Mouse (Mus musculus): ENCODE measurements at regions not wholly inside any gene's neighbourhood (a gene's known extent, or its start where the extent isn't known, plus 50 kb on each side); places are given as distances from the start of the nearest gene placed in this dataset.

GRCm38 (mm10) chr11:110799887-110800578 lies 167.8 kb upstream of the Kcnj16 start:
- H3K27ac ChIP-seq (replicated peaks; ENCODE audit: low read depth, low read length), result no peak overlapping the region
- no peaks in the 10 kb centered on the region for H3K4me1 ChIP-seq (ENCODE audit: control insufficient read depth, insufficient read depth, insufficient read length, low read length)
- H3K4me3 ChIP-seq (ENCODE audit: insufficient read depth, low read depth, low read length), result no peak overlapping the region

- Histone ChIP-seq H3K27ac (replicated peaks; ENCODE audit: low read depth, low read length) (no peak overlapping the region), H3K4me1 (ENCODE audit: control insufficient read depth, insufficient read depth, insufficient read length, low read length) (no peaks in the 10 kb centered on the region)
These were observed 165.8 kb upstream of the Kcnj16 start for GRCm38 (mm10) chr11:110802013-110802412.

GRCm38 (mm10) chr11:110804079-110804478 lies 163.8 kb upstream of the Kcnj16 start:
- Histone ChIP-seq H3K27ac (replicated peaks; ENCODE audit: low read depth, low read length) (no peak overlapping the region), H3K4me3 (ENCODE audit: insufficient read depth, low read depth, low read length) (no peak overlapping the region), H3K4me1 (ENCODE audit: control insufficient read depth, insufficient read depth, insufficient read length, low read length) (no peaks in the 10 kb centered on the region)

More at GRCm38 (mm10) chr11:110802013-110802412, 165.8 kb upstream of the Kcnj16 start:
- H3K4me3 ChIP-seq (ENCODE audit: insufficient read depth, low read depth, low read length), result no peak overlapping the region

GRCm38 (mm10) chr11:110813137-110813536 lies 154.7 kb upstream of the Kcnj16 start:
- no peak overlapping the region for H3K4me3 ChIP-seq (ENCODE audit: insufficient read depth, low read depth, low read length)
- H3K27ac ChIP-seq (replicated peaks; ENCODE audit: low read depth, low read length), result no peak overlapping the region
- no peaks in the 10 kb centered on the region for H3K4me1 ChIP-seq (ENCODE audit: control insufficient read depth, insufficient read depth, insufficient read length, low read length)

GRCm38 (mm10) chr11:110814732-110815131 lies 153.1 kb upstream of the Kcnj16 start:
- no peak overlapping the region for H3K4me3 ChIP-seq (ENCODE audit: insufficient read depth, low read depth, low read length)
- H3K27ac ChIP-seq (replicated peaks; ENCODE audit: low read depth, low read length), result no peak overlapping the region

GRCm38 (mm10) chr11:110815206-110815605 lies 152.6 kb upstream of the Kcnj16 start:
- Histone ChIP-seq H3K27ac (replicated peaks; ENCODE audit: low read depth, low read length) (no peak overlapping the region), H3K4me1 (ENCODE audit: control insufficient read depth, insufficient read depth, insufficient read length, low read length) (no peaks in the 10 kb centered on the region), H3K4me3 (ENCODE audit: insufficient read depth, low read depth, low read length) (no peak overlapping the region)

More at GRCm38 (mm10) chr11:110814732-110815131, 153.1 kb upstream of the Kcnj16 start:
- no peaks in the 10 kb centered on the region for H3K4me1 ChIP-seq (ENCODE audit: control insufficient read depth, insufficient read depth, insufficient read length, low read length)

GRCm38 (mm10) chr11:110828584-110828983 lies 139.2 kb upstream of the Kcnj16 start:
- no peak overlapping the region for H3K4me3 ChIP-seq (ENCODE audit: insufficient read depth, low read depth, low read length)
- no peaks in the 10 kb centered on the region for H3K4me1 ChIP-seq (ENCODE audit: control insufficient read depth, insufficient read depth, insufficient read length, low read length)
- H3K27ac ChIP-seq (replicated peaks; ENCODE audit: low read depth, low read length), result no peak overlapping the region

GRCm38 (mm10) chr11:110836688-110837087 lies 131.1 kb upstream of the Kcnj16 start:
- Histone ChIP-seq H3K27ac (replicated peaks; ENCODE audit: low read depth, low read length) (no peak overlapping the region), H3K4me3 (ENCODE audit: insufficient read depth, low read depth, low read length) (no peak overlapping the region), H3K4me1 (ENCODE audit: control insufficient read depth, insufficient read depth, insufficient read length, low read length) (no peaks in the 10 kb centered on the region)

GRCm38 (mm10) chr11:110839316-110839715 lies 128.5 kb upstream of the Kcnj16 start:
- Histone ChIP-seq H3K27ac (replicated peaks; ENCODE audit: low read depth, low read length) (no peak overlapping the region), H3K4me3 (ENCODE audit: insufficient read depth, low read depth, low read length) (no peak overlapping the region), H3K4me1 (ENCODE audit: control insufficient read depth, insufficient read depth, insufficient read length, low read length) (no peaks in the 10 kb centered on the region)

GRCm38 (mm10) chr11:110868319-110868718 lies 99.5 kb upstream of the Kcnj16 start:
- no peak overlapping the region for H3K4me3 ChIP-seq (ENCODE audit: insufficient read depth, low read depth, low read length)
- H3K4me1 ChIP-seq (ENCODE audit: control insufficient read depth, insufficient read depth, insufficient read length, low read length), result no peaks in the 10 kb centered on the region
- H3K27ac ChIP-seq (replicated peaks; ENCODE audit: low read depth, low read length), result no peak overlapping the region

- no peak overlapping the region for H3K27ac ChIP-seq (replicated peaks; ENCODE audit: low read depth, low read length)
- no peaks in the 10 kb centered on the region for H3K4me1 ChIP-seq (ENCODE audit: control insufficient read depth, insufficient read depth, insufficient read length, low read length)
- no peak overlapping the region for H3K4me3 ChIP-seq (ENCODE audit: insufficient read depth, low read depth, low read length)
These were observed 97.7 kb upstream of the Kcnj16 start for GRCm38 (mm10) chr11:110870133-110870532.

- H3K4me3 ChIP-seq (ENCODE audit: insufficient read depth, low read depth, low read length), result no peak overlapping the region
- H3K27ac ChIP-seq (replicated peaks; ENCODE audit: low read depth, low read length), result no peak overlapping the region
- no peaks in the 10 kb centered on the region for H3K4me1 ChIP-seq (ENCODE audit: control insufficient read depth, insufficient read depth, insufficient read length, low read length)
These were observed 93.2 kb upstream of the Kcnj16 start for GRCm38 (mm10) chr11:110874626-110875025.

- Histone ChIP-seq H3K27ac (replicated peaks; ENCODE audit: low read depth, low read length) (no peak overlapping the region), H3K4me1 (ENCODE audit: control insufficient read depth, insufficient read depth, insufficient read length, low read length) (no peaks in the 10 kb centered on the region), H3K4me3 (ENCODE audit: insufficient read depth, low read depth, low read length) (no peak overlapping the region)
These were observed 86.9 kb upstream of the Kcnj16 start for GRCm38 (mm10) chr11:110880971-110881370.

- H3K4me3 ChIP-seq (ENCODE audit: insufficient read depth, low read depth, low read length), result no peak overlapping the region
- H3K4me1 ChIP-seq (ENCODE audit: control insufficient read depth, insufficient read depth, insufficient read length, low read length), result no peaks in the 10 kb centered on the region
- H3K27ac ChIP-seq (replicated peaks; ENCODE audit: low read depth, low read length), result no peak overlapping the region
These were observed 78.3 kb upstream of the Kcnj16 start for GRCm38 (mm10) chr11:110889354-110890151.

- Histone ChIP-seq H3K27ac (replicated peaks; ENCODE audit: low read depth, low read length) (no peak overlapping the region), H3K4me3 (ENCODE audit: insufficient read depth, low read depth, low read length) (no peak overlapping the region), H3K4me1 (ENCODE audit: control insufficient read depth, insufficient read depth, insufficient read length, low read length) (no peaks in the 10 kb centered on the region)
These were observed 77.4 kb upstream of the Kcnj16 start for GRCm38 (mm10) chr11:110890411-110890810.

- Histone ChIP-seq H3K4me1 (ENCODE audit: control insufficient read depth, insufficient read depth, insufficient read length, low read length) (no peaks in the 10 kb centered on the region), H3K4me3 (ENCODE audit: insufficient read depth, low read depth, low read length) (no peak overlapping the region), H3K27ac (replicated peaks; ENCODE audit: low read depth, low read length) (no peak overlapping the region)
These were observed 64.9 kb upstream of the Kcnj16 start for GRCm38 (mm10) chr11:110902918-110903317.
